Mouse (Mus musculus) lung, postnatal 14 days (tissue): ENCODE measurements around the gene Fermt2.
A peak's percentile ranks its signal among the peaks of the same experiment; 100 is the strongest.

ENCODE experiments used
- DNase-seq: peaks from one replicate; pipeline ENCODE4 v3.0.0; 2021

The Fermt2 gene

GRCm38 (mm10) chr14:45529411-45530363 is at the start of gene Fermt2:
Gene Fermt2, minus strand, starts transcription at chr14:45530118.
- peak; percentile 90 for DNase-seq

GRCm38 (mm10) chr14:45566066-45566937 is 36.4 kb upstream of the Fermt2 start:
- peak; percentile 83 for DNase-seq

- peak; percentile 34 for DNase-seq
Observed at GRCm38 (mm10) chr14:45565216-45566065, 35.5 kb upstream of the Fermt2 start.

GRCm38 (mm10) chr14:45563577-45563976 is 33.7 kb upstream of the Fermt2 start:
- peak; percentile 50 for DNase-seq

GRCm38 (mm10) chr14:45561681-45562080 is 31.8 kb upstream of the Fermt2 start:
- DNase-seq, result no peak

- no peak for DNase-seq
Observed at GRCm38 (mm10) chr14:45559018-45559417, 29.1 kb upstream of the Fermt2 start.

GRCm38 (mm10) chr14:45554336-45554735 is 24.4 kb upstream of the Fermt2 start:
- no peak for DNase-seq

- peak; percentile 54 for DNase-seq
Observed at GRCm38 (mm10) chr14:45553854-45554253, 23.9 kb upstream of the Fermt2 start.

GRCm38 (mm10) chr14:45552431-45552830 is 22.5 kb upstream of the Fermt2 start:
- no peak for DNase-seq

- no peak for DNase-seq
Observed at GRCm38 (mm10) chr14:45551121-45551768, 21.3 kb upstream of the Fermt2 start.

GRCm38 (mm10) chr14:45550010-45550647 is 20.2 kb upstream of the Fermt2 start:
- DNase-seq, result no peak

GRCm38 (mm10) chr14:45548118-45548517 is 18.2 kb upstream of the Fermt2 start:
- DNase-seq, result no peak

- DNase-seq, result no peak
Observed at GRCm38 (mm10) chr14:45544905-45545304, 15.0 kb upstream of the Fermt2 start.

GRCm38 (mm10) chr14:45544026-45544425 is 14.1 kb upstream of the Fermt2 start:
- DNase-seq, result no peak

- peak; percentile 85 for DNase-seq
Observed at GRCm38 (mm10) chr14:45539659-45540468, 9.9 kb upstream of the Fermt2 start.

GRCm38 (mm10) chr14:45530364-45531345 is 737 bp upstream of the Fermt2 start:
- no peak for DNase-seq

- peak; percentile 60 for DNase-seq
Observed at GRCm38 (mm10) chr14:45528861-45529260, 1.1 kb downstream of the Fermt2 start.

- no peak for DNase-seq
Observed at GRCm38 (mm10) chr14:45515771-45516170, 14.1 kb downstream of the Fermt2 start.

GRCm38 (mm10) chr14:45510787-45511186 is 19.1 kb downstream of the Fermt2 start:
- peak; percentile 49 for DNase-seq
